Mouse (Mus musculus) liver, adult (tissue): ENCODE measurements around the gene 4930563M21Rik.

Experiments used
- GATA4 ChIP-seq: IDR thresholded peaks from 2 replicates; pipeline ENCODE4 v1.6.1; 2014; ENCODE audit warnings: mild to moderate bottlenecking, low read length; ENCODE audit not compliant: insufficient replicate concordance

Gene 4930563M21Rik

DNA sequence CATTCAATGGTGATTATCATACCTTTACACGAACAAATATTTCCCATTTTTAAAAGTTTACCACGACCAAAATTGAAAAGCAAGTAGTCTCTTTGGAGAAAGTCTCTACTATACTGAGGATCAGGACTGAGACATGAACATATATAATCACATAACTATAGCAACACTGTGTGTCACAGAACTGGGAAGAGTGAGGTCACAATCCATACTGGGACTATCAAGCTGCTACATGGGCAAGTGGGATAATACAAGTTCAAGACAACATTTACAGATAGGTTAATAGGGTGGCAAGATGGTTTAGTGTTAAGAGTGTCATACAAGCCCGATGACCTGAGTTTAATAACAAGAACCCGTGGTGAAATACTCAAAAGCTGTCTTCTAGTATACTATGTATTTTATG is at the start of gene 4930563M21Rik:
Gene 4930563M21Rik, minus strand, starts transcription at position 101 of the 400 bp plus-strand sequence.
- TF ChIP-seq GATA4, result no peak

GRCm38 (mm10) chr9:56056147-56056546 is 45.8 kb upstream of the 4930563M21Rik start:
- TF ChIP-seq GATA4, result no peak

DNA sequence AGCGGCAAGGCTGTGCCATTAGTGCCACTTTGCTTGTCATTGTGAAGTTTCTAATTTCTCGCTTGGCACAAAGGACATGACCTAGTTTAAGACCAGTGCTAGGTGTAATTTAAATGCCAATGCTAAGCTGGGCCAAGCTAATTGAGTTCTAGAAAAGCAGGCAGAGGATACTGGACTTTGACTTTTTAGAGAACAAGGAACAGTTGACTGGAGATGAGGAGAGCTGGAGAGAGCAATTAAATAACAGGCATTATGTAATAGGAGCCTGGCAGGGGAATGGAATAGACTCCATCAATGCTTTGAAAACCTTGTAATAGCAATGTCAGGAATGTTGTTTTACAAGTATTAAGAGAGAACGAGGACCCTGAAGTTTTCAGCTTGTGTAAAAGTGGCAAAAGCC is 43.4 kb upstream of the 4930563M21Rik start:
- no peak for TF ChIP-seq GATA4

- TF ChIP-seq GATA4, result no peak
Measured at GRCm38 (mm10) chr9:56042181-56042621, 31.9 kb upstream of the 4930563M21Rik start.

GRCm38 (mm10) chr9:56041372-56042180 is 31.2 kb upstream of the 4930563M21Rik start, which contains the start of gene Rcn2:
Gene Rcn2 (plus strand): TSS chr9:56041845.
- no peak; the same call in 1 of the 2 replicates for TF ChIP-seq GATA4

DNA sequence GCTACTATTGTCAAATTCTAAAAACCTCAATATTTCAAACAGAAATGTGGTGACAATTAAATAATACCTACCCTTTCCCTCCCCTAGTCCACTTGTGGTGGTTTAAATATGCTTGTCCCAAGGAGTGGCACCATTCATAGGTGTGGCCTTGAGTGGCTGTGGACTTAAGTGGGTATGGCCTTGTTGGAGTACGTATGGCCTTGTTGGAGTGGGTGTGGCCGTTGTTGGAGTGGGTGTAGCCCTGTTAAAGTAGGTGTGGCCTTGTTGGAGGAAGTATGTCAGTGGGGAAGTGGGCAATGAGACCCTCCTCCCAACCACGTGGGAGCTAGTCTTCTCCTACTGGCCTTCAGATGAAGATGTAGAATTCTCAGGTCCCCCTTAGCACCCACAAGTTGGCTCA is 21.9 kb upstream of the 4930563M21Rik start:
- no peak for TF ChIP-seq GATA4

DNA sequence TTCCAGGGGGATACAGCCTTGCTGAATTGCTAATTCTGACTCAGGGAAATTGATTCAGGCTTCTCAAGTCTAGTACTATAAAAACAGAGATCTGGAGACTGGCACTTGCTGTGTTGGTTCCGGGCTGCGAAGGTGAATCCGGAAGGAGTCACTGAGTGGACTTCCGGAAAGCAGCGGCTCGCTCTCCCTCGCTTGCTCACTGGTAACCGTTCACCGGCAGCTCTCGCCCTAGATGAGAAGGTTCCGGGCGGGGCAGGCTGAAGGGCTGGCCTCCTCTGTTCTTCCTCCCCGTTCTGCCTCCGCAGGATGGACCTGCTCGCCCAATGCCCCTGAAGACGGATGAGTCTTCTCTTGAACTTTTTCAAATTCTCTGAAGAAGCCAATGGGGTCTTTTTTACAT is 16.9 kb upstream of the 4930563M21Rik start:
- TF ChIP-seq GATA4, result no peak

- TF ChIP-seq GATA4, result no peak
Measured at GRCm38 (mm10) chr9:56024772-56025171, 14.4 kb upstream of the 4930563M21Rik start.

DNA sequence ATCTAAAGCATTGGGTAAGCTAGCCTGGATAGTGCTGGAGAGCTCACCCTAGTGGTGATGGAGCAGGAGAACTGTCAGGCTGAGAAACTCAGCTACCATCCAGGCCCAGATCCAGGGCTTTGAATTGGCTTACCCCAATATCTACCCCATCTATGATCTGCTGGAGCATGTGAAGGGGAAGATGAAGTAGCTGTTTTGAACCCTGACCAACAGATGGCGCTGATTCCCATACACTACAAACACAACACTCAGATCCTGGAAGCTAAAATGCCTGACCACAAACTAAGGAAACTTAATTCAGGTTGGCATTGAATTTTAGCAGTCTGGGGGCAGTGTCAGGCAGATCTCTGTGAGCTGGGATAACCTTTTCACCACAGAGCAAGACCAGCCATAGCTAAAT is 63.5 kb downstream of the 4930563M21Rik start:
- TF ChIP-seq GATA4, result no peak

DNA sequence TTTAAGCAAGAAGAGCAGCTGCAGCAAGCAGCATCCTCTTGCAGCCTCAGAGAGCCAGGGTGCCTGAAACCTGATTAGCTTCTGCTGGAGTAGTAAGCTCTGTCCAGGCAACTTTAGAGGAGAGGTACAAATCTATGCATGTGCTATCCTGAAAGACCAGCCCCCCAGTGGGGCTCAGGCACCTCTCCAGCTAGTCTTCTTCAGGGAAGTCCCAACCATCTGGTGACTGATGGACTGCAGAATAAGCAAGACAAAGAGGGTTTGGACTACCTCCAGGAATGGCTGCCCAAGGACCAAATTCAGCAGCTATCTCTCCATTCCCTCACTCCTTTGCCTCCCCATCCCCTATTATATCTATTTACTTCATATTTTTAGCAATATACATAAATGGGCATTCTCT is 69.0 kb downstream of the 4930563M21Rik start:
- TF ChIP-seq GATA4, result no peak

DNA sequence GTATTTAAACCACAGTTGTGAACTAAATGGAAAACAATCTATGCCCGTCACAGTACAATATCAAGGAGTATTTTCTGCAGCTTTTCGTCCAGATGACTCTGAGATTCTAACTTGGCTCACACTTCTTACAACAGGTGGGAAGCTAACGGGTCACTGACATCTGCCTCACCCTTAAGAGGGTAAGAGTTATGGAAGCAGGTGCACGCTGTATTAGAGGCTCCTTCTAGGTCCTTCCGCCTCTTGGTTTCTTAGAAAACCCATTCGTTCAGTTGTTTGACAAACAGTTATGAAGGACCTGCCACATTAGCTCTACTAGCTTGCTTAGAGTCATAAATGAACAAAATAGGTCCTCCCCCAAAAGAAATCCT is 71.7 kb downstream of the 4930563M21Rik start:
- no peak for TF ChIP-seq GATA4

GRCm38 (mm10) chr9:55937664-55938617 is 72.4 kb downstream of the 4930563M21Rik start, which contains the start of gene Scaper:
Gene Scaper (minus strand): TSS chr9:55938119.
- TF ChIP-seq GATA4, result no peak

DNA sequence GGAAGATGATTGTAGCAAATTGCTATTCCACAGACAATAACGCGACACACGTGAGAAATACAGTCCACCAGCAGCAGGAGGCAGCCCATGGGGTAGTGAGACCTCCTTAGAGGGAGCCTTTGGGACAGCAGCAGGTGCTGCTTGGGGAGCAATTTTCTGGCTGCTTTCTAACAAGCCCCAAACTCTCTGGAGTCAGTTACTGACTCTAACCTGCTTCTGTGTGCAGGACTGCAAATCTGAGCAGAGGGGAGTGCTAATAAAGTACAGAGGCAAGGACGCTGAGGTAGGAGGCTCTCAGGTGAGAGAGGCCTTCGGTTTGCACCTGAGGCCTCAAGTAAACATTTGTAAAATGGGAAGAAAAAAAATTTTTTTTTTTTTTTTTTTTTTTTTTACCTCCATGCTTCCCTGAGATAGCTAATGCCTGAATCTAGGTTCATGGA is 73.1 kb downstream of the 4930563M21Rik start:
- TF ChIP-seq GATA4, result no peak

DNA sequence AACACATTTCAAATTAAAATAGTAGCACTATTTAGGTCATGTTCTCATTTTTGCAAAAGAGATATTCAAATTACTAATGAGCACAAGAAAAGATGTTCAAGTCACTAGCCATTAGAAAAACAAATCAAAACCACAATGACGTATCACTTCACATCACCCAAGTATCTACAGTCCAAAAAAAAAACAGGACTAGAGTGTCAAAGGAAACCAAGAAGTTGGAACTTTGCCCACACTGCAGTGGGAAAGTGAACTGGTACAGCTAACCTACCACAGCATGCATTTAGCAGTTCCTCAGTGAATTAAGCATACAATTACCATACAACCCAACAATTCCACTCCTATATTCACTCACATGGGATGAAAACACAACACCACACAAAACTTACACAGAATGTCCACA is 77.9 kb downstream of the 4930563M21Rik start:
- TF ChIP-seq GATA4, result no peak

DNA sequence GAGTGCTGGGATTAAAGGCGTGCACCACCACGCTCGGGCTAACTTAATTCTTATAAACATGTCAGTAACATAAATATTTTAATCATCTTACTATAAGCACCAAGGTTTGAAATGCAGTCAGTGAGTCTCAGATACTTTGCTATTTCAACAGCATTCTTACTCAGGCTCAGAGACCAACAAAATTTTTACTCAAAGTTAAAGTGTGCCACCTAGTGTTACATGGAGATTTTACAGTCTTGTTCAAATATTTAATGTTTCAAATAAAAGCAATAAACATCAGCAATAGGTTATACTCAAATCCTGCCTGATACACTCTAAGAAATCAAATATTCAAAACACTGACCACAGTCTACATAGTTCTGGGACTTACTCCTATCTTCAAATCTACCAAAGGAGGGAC is 91.8 kb downstream of the 4930563M21Rik start:
- TF ChIP-seq GATA4, result no peak

DNA sequence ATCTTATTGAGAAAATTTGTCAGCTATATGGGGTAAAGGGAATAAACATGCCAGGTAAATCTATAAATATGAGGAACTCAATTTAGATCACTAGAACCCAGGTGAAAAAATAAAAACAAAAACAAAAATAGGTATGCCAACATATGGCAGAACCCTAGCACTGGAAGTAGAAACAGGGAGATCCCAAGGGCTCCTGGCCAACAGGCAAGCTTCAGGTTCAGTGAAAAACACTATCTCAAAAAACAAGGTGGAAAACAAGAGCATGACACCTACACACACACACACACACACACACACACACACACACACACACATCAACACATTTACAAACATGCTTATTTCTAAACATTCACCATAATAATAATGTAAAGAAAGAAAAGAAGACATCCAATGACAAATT is 93.6 kb downstream of the 4930563M21Rik start:
- TF ChIP-seq GATA4, result no peak
